Mouse (Mus musculus) v-Abl transformed pro-B cells (cell line): ENCODE measurements around the gene Itm2b.

ENCODE experiments used
- in situ Hi-C, 2 experiments: fragments of 400-800 bp; cut with MboI; formaldehyde crosslinking; loops; one replicate each; pipeline ENCODE4 v1.15.1; 2025; ENCODE audit not compliant: unreplicated experiment in 2 of 2

Gene Itm2b

GRCm38 (mm10) chr14:73398367-73398996, 13.4 kb upstream of the Itm2b start:
- in situ Hi-C loops = no loop called here

DNA sequence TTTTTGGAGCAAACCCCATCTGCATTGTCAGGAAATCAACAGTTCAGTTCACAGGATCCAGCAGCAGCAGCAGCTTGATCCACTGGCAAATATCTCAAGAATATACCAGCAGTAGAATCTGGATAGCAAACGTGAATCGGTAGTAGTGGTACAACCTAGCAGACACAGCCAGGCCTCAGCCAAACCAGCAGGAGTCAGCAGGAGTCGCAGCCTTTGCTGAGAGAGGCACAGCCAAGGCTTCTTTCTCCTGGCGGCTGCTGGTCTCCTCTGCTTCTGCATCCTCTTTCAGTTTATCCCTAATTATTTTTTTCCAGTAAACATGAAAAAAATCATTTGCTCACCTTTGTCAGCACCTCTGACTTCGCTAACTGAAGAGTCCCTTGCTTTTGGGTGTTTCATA, 10.7 kb upstream of the Itm2b start:
- in situ Hi-C loops = no loop called here

GRCm38 (mm10) chr14:73394263-73395006, 9.3 kb upstream of the Itm2b start:
- in situ Hi-C loops = no loop called here

DNA sequence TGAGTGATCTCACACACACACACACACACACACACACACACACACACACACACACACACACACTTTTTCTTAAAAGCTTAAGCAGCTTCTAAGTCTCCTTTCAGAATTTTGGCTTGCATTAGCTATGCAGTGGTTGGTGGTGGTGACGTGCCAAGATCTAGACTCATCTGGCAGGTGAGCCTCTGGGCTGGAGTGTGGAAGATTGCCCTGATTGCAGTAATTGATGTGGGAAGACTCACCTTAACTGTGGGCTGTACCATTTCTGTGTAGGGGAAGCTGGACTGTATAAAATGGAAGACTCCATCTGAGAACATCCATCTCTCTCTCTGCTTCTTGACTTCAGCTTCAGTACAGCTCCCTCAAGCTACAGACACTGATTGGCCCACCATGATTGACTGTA, 6.4 kb upstream of the Itm2b start:
- in situ Hi-C loops = no loop called here

DNA sequence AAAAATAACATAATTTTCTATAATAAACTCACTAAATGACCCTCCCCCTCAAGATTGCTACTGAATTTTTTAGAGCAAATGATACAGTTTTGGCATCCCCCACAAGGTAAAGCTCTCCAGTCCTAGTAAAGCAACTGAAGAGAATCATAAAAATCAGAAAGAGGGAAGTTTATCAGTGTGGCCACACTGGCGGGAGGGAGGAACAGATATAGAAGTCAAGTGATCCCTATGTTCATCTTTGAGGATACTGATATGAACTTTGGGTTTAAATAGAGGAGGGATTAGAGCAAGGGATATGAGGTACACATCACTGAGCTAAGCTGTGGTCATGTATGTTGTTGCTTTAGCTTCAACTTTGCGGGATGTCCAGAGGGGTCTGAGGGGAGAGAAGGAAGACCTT, 5.1 kb upstream of the Itm2b start:
- in situ Hi-C loops = no loop called here

DNA sequence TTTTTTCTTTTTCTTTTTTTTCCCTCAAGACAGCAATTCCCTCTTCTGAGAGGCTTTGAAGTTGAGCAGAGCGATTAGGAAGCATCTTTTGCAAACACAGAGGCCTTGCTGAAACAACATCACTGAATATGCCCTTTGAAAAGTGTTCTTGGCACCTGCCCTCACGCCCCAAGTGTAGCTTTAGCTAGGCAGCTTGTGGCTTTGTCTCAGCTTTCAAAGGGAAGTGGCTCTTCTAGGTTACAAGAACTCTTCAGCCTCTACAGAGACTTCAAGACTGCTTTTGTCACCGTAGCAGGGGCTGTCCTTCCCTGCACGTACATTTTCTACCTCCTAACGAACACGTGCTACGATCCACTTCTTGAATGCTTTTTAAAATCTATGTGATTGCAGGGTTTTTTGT, 4.0 kb upstream of the Itm2b start:
- in situ Hi-C loops = no loop called here

- in situ Hi-C loops = no loop called here
Observed at GRCm38 (mm10) chr14:73388546-73388945, 3.5 kb upstream of the Itm2b start.

DNA sequence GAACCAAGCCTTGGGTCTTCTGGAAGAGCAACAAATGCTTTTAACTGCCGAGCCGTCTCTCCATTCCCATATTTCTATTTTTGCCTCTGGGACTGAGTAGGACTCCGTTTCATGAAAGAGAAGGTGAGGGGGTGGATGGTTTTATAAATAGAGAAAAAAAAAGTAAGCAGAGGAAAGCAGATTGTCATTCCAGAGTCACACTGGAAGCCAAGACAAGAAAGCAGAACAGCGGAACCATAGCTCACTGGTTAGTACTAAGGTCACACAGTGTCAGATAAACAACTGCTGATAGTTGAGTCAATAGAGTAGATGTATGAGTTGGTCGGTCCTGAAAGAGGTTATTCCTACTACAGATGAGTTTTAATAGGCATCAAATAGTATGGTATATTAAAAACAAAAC, 1.4 kb upstream of the Itm2b start:
- in situ Hi-C loops = no loop called here

- in situ Hi-C loops = no loop called here
Observed at GRCm38 (mm10) chr14:73385720-73386374, 758 bp upstream of the Itm2b start.

DNA sequence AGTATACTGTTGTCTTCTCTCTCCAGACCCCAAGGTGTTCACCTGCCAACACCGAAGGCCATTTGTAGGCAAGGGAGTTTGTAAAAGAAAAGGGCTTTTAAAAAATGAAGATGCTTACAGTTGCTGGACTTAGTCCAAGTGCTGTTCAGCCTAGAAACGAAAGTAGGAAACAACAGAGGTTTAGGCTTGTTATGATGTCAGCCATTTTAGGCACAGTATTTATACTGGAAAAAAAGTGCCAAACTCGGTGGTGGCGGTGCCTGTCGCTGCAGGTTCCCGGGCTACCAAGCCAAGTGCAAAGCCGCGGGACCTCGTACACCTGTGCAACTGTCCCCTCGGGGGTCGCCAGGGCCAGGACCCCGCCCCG, 560 bp downstream of the Itm2b start:
- in situ Hi-C loops = loop anchor here in 1 of 2 experiments (5.0 kb wide), 2 partner anchors 57 to 93 kb away; partner anchors contain the start of gene Rb1

- in situ Hi-C loops = loop anchor here in 1 of 2 experiments (5.0 kb wide), 2 partner anchors 56 to 94 kb away; partner anchors contain the start of gene Rb1
Observed at GRCm38 (mm10) chr14:73383746-73384145, 1.3 kb downstream of the Itm2b start.

GRCm38 (mm10) chr14:73382699-73383098, 2.4 kb downstream of the Itm2b start:
- in situ Hi-C loops = loop anchor here in 1 of 2 experiments (5.0 kb wide), 2 partner anchors 55 to 95 kb away; partner anchors contain the start of gene Rb1

DNA sequence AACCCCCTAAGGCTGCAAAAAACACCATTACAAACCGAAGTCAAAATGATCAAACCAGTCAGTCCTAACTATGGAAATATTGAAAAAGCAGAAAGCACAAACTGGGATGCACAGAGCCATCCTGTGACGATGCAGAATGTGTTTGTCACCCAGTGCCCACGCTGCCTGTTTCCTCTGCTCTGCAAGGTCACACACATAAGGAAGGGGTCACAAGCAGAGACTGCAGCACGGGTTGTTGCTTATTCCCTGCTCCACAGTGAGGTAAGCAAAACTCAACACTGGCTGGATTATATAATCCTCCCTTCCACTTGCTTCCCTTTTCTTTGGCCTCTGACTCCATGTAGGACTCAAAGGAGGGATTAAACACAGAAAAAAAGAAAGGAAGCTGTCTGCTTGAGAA, 3.5 kb downstream of the Itm2b start:
- in situ Hi-C loops = loop anchor here in 1 of 2 experiments (5.0 kb wide), 2 partner anchors 54 to 96 kb away; partner anchors contain the start of gene Rb1

- in situ Hi-C loops = no loop called here
Observed at GRCm38 (mm10) chr14:73377804-73378203, 7.3 kb downstream of the Itm2b start.

DNA sequence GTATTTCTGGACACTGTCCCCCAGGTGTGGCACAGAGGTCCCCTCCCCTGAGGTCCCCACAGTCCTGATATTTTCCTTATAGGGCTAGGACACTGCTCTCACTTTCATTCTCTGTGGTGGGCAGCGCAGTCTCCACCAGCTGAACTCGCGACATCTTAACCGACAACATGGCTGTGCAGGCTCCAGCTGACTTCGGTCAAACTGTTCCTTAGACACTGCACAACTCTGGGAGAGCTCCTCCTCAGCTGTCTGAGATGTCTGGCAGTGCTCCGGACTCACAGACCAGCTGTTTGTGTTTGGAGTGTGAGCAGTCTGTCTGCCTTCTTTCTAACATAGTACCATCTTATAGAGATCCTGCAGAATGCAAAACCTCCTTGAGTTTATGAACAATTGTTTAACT, 8.2 kb downstream of the Itm2b start:
- in situ Hi-C loops = no loop called here

- in situ Hi-C loops = no loop called here
Observed at GRCm38 (mm10) chr14:73375903-73376302, 9.2 kb downstream of the Itm2b start.

DNA sequence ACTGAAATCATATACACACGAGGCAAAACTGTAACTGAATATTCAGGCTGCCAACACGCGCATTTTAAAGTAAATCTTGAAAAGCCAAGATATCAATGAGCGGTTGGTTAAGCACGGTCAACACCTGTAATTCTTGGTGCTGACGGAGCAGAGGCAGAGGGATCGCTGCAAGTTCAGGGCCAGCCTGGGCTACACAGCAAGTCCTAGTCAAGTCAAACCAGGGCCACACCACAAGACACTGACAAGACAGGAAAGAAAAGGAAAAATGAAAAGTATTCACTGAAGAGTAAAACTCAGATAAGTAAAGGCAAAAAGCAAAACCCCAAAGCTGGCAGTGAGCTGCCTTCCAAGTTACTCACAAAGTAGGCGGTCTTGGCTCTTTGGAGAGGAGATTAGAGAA, 9.6 kb downstream of the Itm2b start:
- in situ Hi-C loops = no loop called here

GRCm38 (mm10) chr14:73374315-73374890, 10.7 kb downstream of the Itm2b start:
- in situ Hi-C loops = no loop called here

DNA sequence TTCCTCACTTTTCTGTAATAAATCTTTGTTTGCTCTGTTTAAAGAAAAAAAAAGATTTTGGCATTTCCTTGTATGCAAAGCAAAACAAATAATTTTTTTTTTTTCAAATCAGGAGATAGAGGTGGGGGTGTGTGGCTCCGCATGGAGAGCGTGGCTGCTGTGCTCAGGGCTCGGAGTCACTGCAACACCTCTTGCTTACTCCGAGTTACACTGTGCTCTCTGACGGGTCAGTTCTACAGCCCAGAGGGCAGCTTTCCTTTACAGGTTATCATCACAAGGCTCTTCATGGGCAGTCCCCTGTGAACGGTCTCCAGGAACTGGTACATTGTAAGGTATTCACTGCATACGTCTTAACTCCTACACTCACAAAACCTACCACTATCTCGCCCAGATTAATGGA, 11.5 kb downstream of the Itm2b start:
- in situ Hi-C loops = no loop called here

DNA sequence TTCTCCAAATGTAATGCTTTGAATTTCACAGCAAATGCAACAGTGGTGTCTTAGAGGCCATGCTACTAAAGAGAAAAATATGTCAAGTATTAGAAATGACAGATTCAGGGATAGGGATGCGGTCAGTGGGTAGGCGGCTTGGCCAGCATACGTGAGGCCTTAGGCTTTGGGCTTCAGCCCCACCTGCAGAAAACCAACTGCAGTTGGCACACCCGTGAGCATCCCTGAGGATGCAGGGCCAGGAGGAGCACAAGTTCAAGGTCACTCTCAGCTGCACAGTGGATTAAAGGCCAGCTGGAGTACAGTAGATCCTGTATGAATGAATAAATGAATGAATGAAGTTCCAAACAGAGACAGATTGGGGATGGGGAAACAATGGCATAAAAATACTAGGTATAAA, 12.1 kb downstream of the Itm2b start:
- in situ Hi-C loops = no loop called here

- in situ Hi-C loops = no loop called here
Observed at GRCm38 (mm10) chr14:73371577-73371976, 13.5 kb downstream of the Itm2b start.
